Mouse (Mus musculus): ENCODE results near the gene Qrsl1. TPM values are rescaled to one million over a fixed set of nuclear protein-coding genes. Genes with fewer than 3 reads are reported as not detected.

Gene Qrsl1
- polyA plus RNA-seq, 1 experiment from 2014 or later = 17.8 TPM

Other genes starting within 250 kb of the Qrsl1 start
- gene Rtn4ip1, start 62 bp upstream of the Qrsl1 start, polyA plus RNA-seq (2015; fragmentation: Nextera tagmentation; extraction: Ambion mirVana) = 10.9 and 11.2 TPM in 2 replicates
- gene Crybg1, start 247.1 kb upstream of the Qrsl1 start, polyA plus RNA-seq (2015; fragmentation: Nextera tagmentation; extraction: Ambion mirVana) = 0.40 and 0.53 TPM in 2 replicates

Data from lung, embryonic 16.5 days (tissue).